Mouse (Mus musculus): ENCODE results near the gene Ajuba. TPM values are rescaled to one million over a fixed set of nuclear protein-coding genes. Genes with fewer than 3 reads are reported as not detected.
"Not testable (repeated sequence)": the region's sequence is repeated elsewhere in the genome, so short reads cannot be mapped to it uniquely, and the experiment has no call there.

The Ajuba gene
- 9.8 and 10.0 TPM in 2 replicates for polyA plus RNA-seq (2015; fragmentation: Nextera tagmentation; extraction: Ambion mirVana)

DNA sequence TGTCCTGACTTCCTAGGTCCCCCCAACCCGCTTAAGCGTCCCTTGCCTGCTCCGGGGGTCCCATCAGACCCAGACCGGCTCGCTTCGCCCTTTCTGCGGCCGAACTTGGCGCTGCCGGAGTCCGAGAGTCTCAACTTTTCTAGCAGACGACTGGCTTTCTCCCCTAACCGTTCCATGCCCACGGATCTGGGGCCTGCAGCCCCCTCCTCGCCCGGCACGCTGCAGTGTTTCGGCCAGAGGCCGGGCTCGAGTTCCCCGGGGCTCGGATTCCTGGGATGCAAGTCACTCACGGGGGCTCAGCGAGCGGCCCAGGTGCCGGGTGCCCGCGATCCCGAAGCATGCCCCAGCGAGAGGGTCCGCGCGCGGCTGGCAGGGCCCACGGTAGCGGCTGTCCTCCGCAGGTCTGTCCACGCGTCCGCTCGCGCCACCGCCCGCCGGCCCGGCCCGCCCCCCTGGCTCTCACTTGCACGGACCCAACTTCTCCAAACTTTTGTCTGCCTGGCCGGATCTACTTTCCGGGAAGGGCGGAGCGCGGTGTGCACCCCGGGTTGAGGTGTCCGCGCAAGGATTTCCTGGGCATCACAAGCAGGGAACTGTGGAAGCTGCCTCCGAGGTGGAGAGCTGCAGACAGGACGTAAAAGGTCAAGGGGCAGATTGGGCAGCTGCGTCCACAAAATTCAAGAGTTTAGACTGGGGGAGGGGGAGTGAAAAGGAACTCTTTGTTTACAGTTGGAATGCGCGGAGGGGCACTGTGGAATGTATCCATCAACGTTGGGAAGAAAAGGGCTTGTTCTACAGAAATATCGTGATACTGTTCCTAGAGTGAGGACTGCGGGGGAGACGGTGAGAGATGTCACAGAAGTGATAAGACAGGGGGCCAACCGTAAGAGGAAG is at the start of gene Ajuba:
TSS of gene Ajuba (minus strand) at position 470 of the 894 bp plus-strand sequence.
- WGBS, result under 1% methylated on average over 66 of the region's 66 CpGs

DNA sequence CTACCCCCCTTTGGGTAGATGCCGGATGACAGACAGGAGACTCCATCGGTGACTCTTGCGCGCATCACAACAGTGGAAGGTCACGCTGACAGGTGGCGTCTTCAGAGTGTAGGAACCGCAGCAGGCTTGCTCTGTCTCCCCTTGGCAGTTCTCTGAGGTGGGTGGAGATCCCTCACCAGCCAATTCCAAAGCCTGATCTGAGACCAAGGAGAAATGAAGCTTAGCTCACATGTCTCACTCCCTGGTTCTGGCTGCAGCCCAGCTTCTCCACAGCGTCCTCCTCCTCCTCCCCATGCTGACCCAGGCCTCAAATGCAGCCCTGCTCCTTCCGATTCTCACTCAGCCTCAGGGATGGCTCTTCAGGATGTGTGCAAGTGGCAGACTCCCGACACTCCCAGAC is 47.6 kb upstream of the Ajuba start:
- WGBS, result 73% methylated on average over 10 of the region's 10 CpGs
- ATAC-seq (ENCODE audit: low FRiP score), result no peak
- H3K9ac ChIP-seq, result peak overlapping the region; percentile 10; the same call in 1 of the 2 replicates

More for the DNA sequence above, at the start of gene Ajuba:
- H3K36me3 ChIP-seq, result 0 out of 2 replicates have a peak, but pooled peaks cover under 1% of the 10 kb centered on the region
- peaks cover 59% of the 10 kb centered on the region for H3K4me1 ChIP-seq (replicated peaks)
- H3K27ac ChIP-seq, result peak within 1 kb of the TSS; percentile 78
- peak within 1 kb of the TSS; percentile 79 for H3K4me2 ChIP-seq
- peak within 1 kb of the TSS; percentile 81 for H3K9ac ChIP-seq
- H3K4me3 ChIP-seq, result peak within 1 kb of the TSS; percentile 58
- ATAC-seq (ENCODE audit: low FRiP score), result peak; percentile 58
- no peaks in the 10 kb centered on the region for H3K9me3 ChIP-seq
- peaks cover 59% of the 10 kb centered on the region for H3K27me3 ChIP-seq

DNA sequence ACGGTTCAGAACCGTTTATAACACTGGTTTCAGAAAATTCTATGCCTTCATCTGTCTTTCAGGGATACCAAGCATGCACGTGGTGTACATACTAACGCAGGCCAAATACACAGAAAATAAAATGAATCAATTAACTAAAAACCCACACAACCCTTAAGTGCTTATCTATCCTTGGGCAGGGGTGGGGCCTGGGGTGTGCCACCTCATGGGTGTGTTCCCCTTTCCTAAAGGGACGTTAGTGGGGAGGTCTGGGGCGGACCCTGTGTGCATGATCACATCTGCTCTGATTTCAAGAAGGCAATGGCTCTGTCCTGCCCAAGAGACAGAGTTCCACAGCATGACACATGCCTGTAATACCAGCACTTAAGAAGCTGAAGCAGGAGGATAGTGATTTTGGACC is 46.0 kb upstream of the Ajuba start:
- H3K4me2 ChIP-seq, result no peak overlapping the region
- no peak overlapping the region for H3K27ac ChIP-seq
- H3K9ac ChIP-seq, result no peak overlapping the region
- 89% methylated on average over 6 of the region's 6 CpGs for WGBS
- no peak for ATAC-seq (ENCODE audit: low FRiP score)
- H3K4me1 ChIP-seq (replicated peaks), result no peaks in the 10 kb centered on the region
- H3K36me3 ChIP-seq, result no peaks in the 10 kb centered on the region
- no peaks in the 10 kb centered on the region for H3K27me3 ChIP-seq
- H3K4me3 ChIP-seq, result no peak overlapping the region
- H3K9me3 ChIP-seq, result no peaks in the 10 kb centered on the region

More for the DNA sequence above, 47.6 kb upstream of the Ajuba start:
- Histone ChIP-seq H3K4me3 (no peak overlapping the region), H3K27me3 (no peaks in the 10 kb centered on the region), H3K27ac (no peak overlapping the region), H3K4me1 (replicated peaks) (no peaks in the 10 kb centered on the region), H3K36me3 (peaks cover under 1% of the 10 kb centered on the region; the same call in 1 of the 2 replicates), H3K4me2 (no peak overlapping the region), H3K9me3 (no peaks in the 10 kb centered on the region)

DNA sequence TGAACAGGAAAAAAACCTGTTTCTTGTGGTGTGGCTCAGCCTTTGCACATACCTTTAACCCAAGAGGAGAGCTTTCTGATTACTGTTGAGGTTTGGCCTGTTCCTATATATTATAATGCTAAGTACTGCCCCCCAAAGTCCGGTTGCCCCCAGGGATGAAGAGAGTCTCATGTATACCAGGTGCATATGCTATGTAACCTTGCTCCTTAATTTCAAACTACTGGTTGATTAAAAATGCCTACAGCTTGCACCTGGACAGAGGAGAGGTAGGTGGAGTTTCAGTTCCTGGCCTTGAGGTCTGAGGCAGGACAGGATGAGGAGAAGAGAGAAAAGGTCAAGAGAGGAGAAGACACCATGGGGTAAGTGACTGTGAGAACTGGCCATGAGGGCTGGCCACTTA is 43.8 kb upstream of the Ajuba start, which contains the start of gene Psmb11:
TSS of gene Psmb11 (plus strand) at position 301 of the 400 bp plus-strand sequence.
- WGBS, result 95% methylated on average over 1 of the region's 1 CpGs
- no peak within 1 kb of the TSS for H3K27ac ChIP-seq
- ATAC-seq (ENCODE audit: low FRiP score), result no peak
- no peak within 1 kb of the TSS for H3K9ac ChIP-seq
- H3K27me3 ChIP-seq, result no peaks in the 10 kb centered on the region
- H3K4me3 ChIP-seq, result no peak within 1 kb of the TSS
- peaks cover 11% of the 10 kb centered on the region for H3K4me1 ChIP-seq (replicated peaks)
- no peak within 1 kb of the TSS for H3K4me2 ChIP-seq
- H3K9me3 ChIP-seq, result no peaks in the 10 kb centered on the region
- peaks cover 3% of the 10 kb centered on the region for H3K36me3 ChIP-seq

DNA sequence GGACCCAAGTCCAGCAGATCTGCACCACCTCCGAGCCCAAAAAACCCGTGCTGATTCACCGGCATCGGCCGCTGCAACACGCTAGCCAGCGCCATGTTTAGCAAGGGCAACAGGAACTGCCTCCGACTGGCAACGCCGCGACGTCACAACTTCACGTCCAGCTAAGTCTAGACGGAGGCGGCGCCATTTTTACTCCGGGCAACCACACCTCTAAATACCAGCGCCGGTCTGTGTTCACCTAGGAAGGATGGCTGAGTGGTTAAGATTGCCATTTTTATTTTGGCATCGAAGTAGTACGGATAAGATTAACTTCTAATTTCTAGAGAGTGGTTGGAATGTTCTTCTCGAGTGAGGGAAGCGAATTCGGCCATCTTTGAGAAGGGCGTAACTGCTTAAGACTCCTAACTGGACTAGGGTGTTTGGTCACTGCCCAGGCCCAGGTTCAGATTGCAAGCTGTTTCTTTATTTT is 40.6 kb upstream of the Ajuba start, which contains the start of gene Psmb5:
TSS of gene Psmb5 (minus strand) at position 126 of the 469 bp plus-strand sequence.
- H3K9ac ChIP-seq, result peak within 1 kb of the TSS; percentile 93
- H3K36me3 ChIP-seq, result peaks cover 28% of the 10 kb centered on the region
- no peaks in the 10 kb centered on the region for H3K9me3 ChIP-seq
- no peaks in the 10 kb centered on the region for H3K27me3 ChIP-seq
- H3K4me2 ChIP-seq, result peak within 1 kb of the TSS; percentile 76
- H3K4me3 ChIP-seq, result peak within 1 kb of the TSS; percentile 79
- peaks cover 26% of the 10 kb centered on the region for H3K4me1 ChIP-seq (replicated peaks)
- WGBS, result under 1% methylated on average over 25 of the region's 25 CpGs
- H3K27ac ChIP-seq, result peak within 1 kb of the TSS; percentile 89
- peak; percentile 89 for ATAC-seq (ENCODE audit: low FRiP score)

DNA sequence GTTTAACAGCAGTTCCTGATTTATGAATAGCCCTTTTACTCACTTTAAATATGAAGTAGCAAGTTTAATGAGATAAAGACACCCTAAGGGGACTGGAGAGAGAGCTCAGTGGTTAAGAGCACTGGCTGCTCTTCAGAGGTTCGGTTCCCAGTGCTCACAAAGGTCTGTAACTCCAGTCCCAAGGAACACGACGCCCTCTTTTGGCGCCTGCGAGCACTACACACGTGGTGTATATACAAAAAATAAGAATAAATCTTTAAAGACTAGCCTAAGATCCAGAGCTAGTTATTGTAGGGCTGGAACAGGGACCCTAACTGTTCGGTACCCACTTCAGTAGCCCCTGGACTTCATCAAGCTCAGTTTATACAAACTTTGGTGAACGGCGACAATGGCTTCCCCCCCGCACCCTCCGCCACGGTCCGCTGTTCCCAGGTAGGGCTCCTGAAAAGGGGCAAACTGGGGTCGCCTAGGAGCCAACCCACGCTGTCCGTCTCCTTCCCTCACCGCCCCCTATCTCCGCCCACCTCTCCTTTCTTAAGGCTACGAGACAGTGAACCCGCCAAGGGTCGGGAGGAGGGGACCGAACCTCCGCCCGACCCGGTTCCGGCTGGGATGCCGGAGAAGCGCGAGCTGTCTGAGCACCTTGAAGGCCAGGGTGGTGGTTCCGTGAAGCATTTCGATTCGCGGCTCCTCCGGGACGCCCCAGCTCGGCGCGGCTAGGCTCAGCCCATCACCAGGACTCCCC is 40.0 kb upstream of the Ajuba start:
- peak; percentile 67 for ATAC-seq (ENCODE audit: low FRiP score)
- H3K27me3 ChIP-seq, result no peaks in the 10 kb centered on the region
- H3K27ac ChIP-seq, result peak overlapping the region; percentile 89
- peaks cover 34% of the 10 kb centered on the region for H3K36me3 ChIP-seq
- peak overlapping the region; percentile 93 for H3K9ac ChIP-seq
- H3K4me2 ChIP-seq, result peak overlapping the region; percentile 76
- WGBS, result under 1% methylated on average over 38 of the region's 38 CpGs
- no peaks in the 10 kb centered on the region for H3K9me3 ChIP-seq
- H3K4me3 ChIP-seq, result peak overlapping the region; percentile 79
- H3K4me1 ChIP-seq (replicated peaks), result peaks cover 26% of the 10 kb centered on the region

DNA sequence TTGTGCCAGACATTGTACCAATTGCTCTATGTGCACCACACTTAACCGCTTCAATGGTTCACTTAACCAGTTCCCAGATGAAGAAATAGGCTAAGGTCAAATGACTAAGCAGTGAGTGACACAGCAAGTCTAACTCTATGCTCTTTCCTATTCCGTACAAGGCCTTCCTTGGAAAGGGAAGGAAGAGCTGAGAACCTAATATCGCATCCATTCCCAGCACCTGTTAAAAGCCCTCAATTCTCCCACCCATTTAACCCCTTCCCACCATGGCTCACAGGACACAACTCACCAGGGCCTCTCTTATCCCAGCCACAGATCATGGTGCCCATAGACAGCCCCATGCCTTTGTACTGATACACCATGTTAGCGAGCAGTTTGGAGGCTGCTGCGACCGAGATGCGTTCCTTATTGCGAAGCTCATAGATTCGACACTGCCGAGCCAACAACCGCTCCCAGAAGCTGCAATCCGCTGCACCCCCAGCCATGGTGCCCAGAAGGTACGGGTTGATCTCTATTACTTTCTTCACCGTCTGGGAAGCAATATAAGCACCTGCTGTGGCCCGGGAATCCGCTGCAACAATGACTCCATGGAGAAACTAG is 39.0 kb upstream of the Ajuba start:
- Histone ChIP-seq H3K27me3 (no peaks in the 10 kb centered on the region), H3K36me3 (peaks cover 41% of the 10 kb centered on the region), H3K4me3 (no peak overlapping the region; the same call in 1 of the 2 replicates), H3K9me3 (no peaks in the 10 kb centered on the region), H3K4me1 (replicated peaks) (peaks cover 26% of the 10 kb centered on the region), H3K27ac (no peak overlapping the region), H3K4me2 (peak overlapping the region; percentile 76), H3K9ac (no peak overlapping the region; the same call in 1 of the 2 replicates)
- WGBS, result 93% methylated on average over 16 of the region's 16 CpGs
- ATAC-seq (ENCODE audit: low FRiP score), result no peak

DNA sequence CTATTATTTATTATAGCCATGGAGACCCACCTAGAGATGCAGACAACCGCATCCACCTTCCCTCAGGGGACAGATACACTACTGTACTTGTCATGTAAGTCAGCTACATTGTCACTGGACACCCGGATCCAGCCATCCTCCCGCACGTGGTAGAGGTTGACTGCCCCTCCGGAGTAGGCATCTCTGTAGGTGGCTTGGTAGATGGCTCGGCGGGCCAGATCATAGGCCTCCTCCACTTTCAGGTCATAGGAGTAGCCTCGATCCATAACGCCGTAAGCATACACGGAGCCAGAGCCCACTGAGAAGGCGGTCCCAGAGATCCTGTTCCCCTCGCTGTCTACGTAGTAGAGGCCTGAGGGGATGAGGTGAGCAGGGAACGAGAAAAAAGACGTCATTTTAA is 36.8 kb upstream of the Ajuba start:
- H3K27ac ChIP-seq; H3K27me3 ChIP-seq; H3K9me3 ChIP-seq; H3K4me3 ChIP-seq; ATAC-seq (ENCODE audit: low FRiP score); H3K9ac ChIP-seq; H3K4me2 ChIP-seq: not testable (repeated sequence)
- Histone ChIP-seq H3K4me1 (replicated peaks) (peaks cover 26% of the 10 kb centered on the region), H3K36me3 (peaks cover 46% of the 10 kb centered on the region)
- WGBS, result 93% methylated on average over 16 of the region's 16 CpGs

DNA sequence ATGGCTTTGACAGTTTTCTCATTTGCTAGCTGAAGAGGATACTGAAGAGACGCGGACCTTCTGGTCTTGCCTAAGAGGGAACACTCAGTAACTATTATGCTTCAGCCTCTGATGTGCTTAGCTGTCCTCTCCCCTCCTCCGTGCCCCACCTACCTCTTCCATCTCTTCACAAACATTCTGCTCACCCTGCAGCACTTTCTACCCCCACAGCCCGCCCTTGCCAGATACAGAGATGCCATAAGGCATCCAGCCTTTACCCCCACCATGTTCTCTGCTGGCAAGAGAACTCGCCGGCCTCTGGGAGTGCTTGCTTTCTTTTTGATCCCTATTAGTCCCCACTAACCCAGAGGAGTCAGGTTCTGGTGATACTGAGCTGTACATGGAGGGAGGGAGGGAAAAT is 33.3 kb upstream of the Ajuba start:
- no peak overlapping the region for H3K4me3 ChIP-seq
- no peaks in the 10 kb centered on the region for H3K9me3 ChIP-seq
- peaks cover 39% of the 10 kb centered on the region for H3K36me3 ChIP-seq
- H3K4me2 ChIP-seq, result no peak overlapping the region
- H3K4me1 ChIP-seq (replicated peaks), result peaks cover 13% of the 10 kb centered on the region
- H3K9ac ChIP-seq, result no peak overlapping the region
- H3K27ac ChIP-seq, result no peak overlapping the region
- ATAC-seq (ENCODE audit: low FRiP score), result no peak
- no peaks in the 10 kb centered on the region for H3K27me3 ChIP-seq
- 86% methylated on average over 6 of the region's 6 CpGs for WGBS

DNA sequence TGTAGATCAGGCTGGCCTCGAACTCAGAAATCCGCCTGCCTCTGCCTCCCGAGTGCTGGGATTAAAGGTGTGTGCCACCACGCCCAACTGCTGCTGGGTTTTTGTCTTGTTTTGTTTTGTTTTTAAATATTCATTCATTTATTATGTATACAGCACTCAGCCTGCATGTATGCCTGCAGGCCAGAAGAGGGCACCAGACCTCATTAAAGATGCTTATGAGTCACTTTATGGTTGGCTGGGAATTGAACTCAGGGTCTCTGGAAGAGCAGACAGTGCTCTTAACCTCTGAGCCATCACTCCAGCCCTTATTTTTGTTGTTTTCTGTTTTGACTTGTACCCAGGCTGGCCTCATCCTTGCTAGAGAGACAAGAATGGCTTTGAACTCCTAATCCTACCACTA is 32.6 kb upstream of the Ajuba start:
- WGBS, result 71% methylated on average over 4 of the region's 4 CpGs
- Histone ChIP-seq H3K4me1 (replicated peaks) (peaks cover 9% of the 10 kb centered on the region), H3K4me3 (no peak overlapping the region), H3K27me3 (no peaks in the 10 kb centered on the region), H3K9me3 (no peaks in the 10 kb centered on the region), H3K36me3 (peaks cover 32% of the 10 kb centered on the region), H3K4me2 (no peak overlapping the region), H3K27ac (no peak overlapping the region), H3K9ac (no peak overlapping the region)
- no peak for ATAC-seq (ENCODE audit: low FRiP score)

DNA sequence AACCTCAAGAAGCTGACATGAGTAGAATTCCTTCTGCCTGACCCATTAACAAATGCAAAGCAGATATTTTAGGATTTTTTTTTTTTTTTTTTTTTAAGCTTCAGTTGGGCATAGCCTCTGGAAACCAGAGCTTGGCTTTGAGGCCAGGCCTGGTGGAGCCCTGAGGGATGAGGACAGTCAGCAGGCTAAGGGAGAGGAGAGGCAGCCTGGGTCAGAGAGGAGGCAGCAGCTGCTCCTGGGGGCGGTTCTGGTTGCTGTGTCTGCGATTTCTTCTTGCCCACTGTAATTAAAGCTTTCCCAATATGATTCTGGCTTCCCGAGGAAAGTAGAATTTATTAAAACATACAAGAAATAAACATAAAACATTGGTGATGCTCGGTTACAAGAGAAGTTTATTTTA is 31.9 kb upstream of the Ajuba start:
- Histone ChIP-seq H3K9ac (no peak overlapping the region), H3K4me3 (no peak overlapping the region), H3K4me2 (no peak overlapping the region), H3K36me3 (peaks cover 25% of the 10 kb centered on the region), H3K27ac (no peak overlapping the region), H3K27me3 (no peaks in the 10 kb centered on the region), H3K9me3 (no peaks in the 10 kb centered on the region), H3K4me1 (replicated peaks) (peaks cover 13% of the 10 kb centered on the region)
- ATAC-seq (ENCODE audit: low FRiP score), result no peak
- WGBS, result 76% methylated on average over 4 of the region's 4 CpGs

DNA sequence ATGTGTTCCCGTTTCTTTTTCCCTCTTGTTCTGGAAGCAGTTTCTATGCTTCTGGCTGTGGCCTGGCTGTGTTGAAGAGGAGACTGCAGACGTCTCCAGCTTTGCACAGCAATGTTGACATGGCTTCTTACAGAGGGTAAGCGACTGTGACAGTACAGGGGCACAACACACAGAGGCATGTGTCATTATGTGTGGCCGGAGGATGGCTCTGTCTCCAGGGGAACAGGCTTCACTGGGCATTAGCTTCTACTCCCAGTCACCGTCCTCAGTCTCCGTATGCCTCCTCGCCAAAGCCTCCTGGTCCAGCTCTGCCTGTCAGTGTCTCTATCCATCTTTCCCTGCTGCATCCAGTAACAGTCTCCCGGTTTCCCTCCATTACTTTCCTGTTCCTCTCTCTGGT is 29.9 kb upstream of the Ajuba start:
- peaks cover 26% of the 10 kb centered on the region for H3K4me1 ChIP-seq (replicated peaks)
- no peak overlapping the region for H3K4me2 ChIP-seq
- no peak overlapping the region for H3K9ac ChIP-seq
- no peak for ATAC-seq (ENCODE audit: low FRiP score)
- no peaks in the 10 kb centered on the region for H3K27me3 ChIP-seq
- 37% methylated on average over 8 of the region's 8 CpGs for WGBS
- peak overlapping the region; percentile 15 for H3K27ac ChIP-seq
- H3K9me3 ChIP-seq, result no peaks in the 10 kb centered on the region
- H3K36me3 ChIP-seq, result peaks cover 12% of the 10 kb centered on the region
- H3K4me3 ChIP-seq, result no peak overlapping the region

Measured in hindbrain, embryonic 13.5 days (tissue).